Mouse (Mus musculus) cerebellum, adult 2 months (tissue): Measurements from ENCODE around the gene Cd151.

Experiments used
- CTCF ChIP-seq: fragments of 200-500 bp; IDR thresholded peaks from 2 replicates; pipeline ENCODE4 v1.5.1; 2011; ENCODE audit warnings: low read depth, mild to moderate bottlenecking, control low read depth, low read length, moderate library complexity, borderline replicate concordance; ENCODE audit not compliant: insufficient read depth
- POLR2A ChIP-seq: fragments of 200-500 bp; IDR thresholded peaks from 2 replicates; pipeline ENCODE4 v1.6.1; 2011; ENCODE audit warnings: low read length, control low read depth, borderline replicate concordance; ENCODE audit not compliant: insufficient read depth

DNA sequence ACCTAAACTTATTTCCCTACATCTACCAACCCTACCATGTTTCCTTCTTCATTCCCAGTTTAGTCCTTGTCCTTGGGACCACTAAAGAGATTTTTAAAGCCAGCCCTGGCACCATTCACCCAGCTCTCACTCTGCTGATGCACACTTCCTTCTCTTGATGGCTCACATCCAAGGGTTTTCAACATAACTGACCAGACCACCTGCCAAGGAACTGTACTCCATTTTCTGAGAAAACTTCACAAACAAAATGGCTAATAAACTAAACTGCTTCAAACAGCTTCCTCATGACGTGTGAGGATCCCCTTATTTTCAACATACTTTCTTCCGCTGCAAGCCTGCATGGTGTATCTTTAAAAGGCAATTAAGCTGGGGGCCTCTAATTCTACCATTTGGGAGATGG, 13.6 kb upstream of the Cd151 start:
- no peak for TF ChIP-seq CTCF
- TF ChIP-seq POLR2A: no peak
